Comparison of ENCODE assay signal across 8 mouse cellular contexts in genomic region chr13:23516822-23517602, GRCm38 (mm10). TPM values are rescaled to one million over a fixed set of nuclear protein-coding genes. Genes with fewer than 3 reads are reported as not detected.
DNase-seq lines count a peak whose midpoint lies in the region; ATAC-seq and TF ChIP-seq lines count a peak whose summit lies in the region.

No protein-coding gene starts in this region.

- no peaks in the 10 kb centered on the region for H3K4me1 ChIP-seq in intestine, postnatal 0 days (replicated peaks; ENCODE audit: control insufficient read depth, insufficient read depth, low read length)
- H3K4me1 ChIP-seq in midbrain, postnatal 0 days (ENCODE audit: insufficient read depth, low read length): peaks cover 5% of the 10 kb centered on the region; the same call in 1 of the 2 replicates
- no peaks in the 10 kb centered on the region; the same call in 1 of the 2 replicates for H3K4me1 ChIP-seq in stomach, embryonic 14.5 days (ENCODE audit: control insufficient read depth, insufficient read depth, low read length)

- DNase-seq in ovary, postnatal 36 days (ENCODE audit: low spot score): peak; percentile 69
- DNase-seq in ovary, adult 18-20 months (ENCODE audit: low spot score): no peak
- peak; percentile 78 for DNase-seq in embryo, embryonic 11 days
- DNase-seq in heart, adult 11 months: peak; percentile 94
- DNase-seq in liver: peak; percentile 84
- DNase-seq in midbrain, postnatal 0 days (ENCODE audit: low spot score): peak; percentile 81

- under 1% methylated on average over 19 of the region's 19 CpGs for WGBS in intestine, postnatal 0 days
- WGBS in midbrain, postnatal 0 days: under 1% methylated on average over 19 of the region's 19 CpGs
- under 1% methylated on average over 19 of the region's 19 CpGs for WGBS in stomach, embryonic 14.5 days

- no peaks in the 10 kb centered on the region for H3K36me3 ChIP-seq in intestine, postnatal 0 days (ENCODE audit: control insufficient read depth, insufficient read depth)
- H3K36me3 ChIP-seq in midbrain, postnatal 0 days (ENCODE audit: insufficient read depth, low read length): no peaks in the 10 kb centered on the region
- no peaks in the 10 kb centered on the region for H3K36me3 ChIP-seq in stomach, embryonic 14.5 days (ENCODE audit: control insufficient read depth, insufficient read depth, low read length)

- H3K9me3 ChIP-seq in intestine, postnatal 0 days (ENCODE audit: control insufficient read depth): no peaks in the 10 kb centered on the region
- H3K9me3 ChIP-seq in midbrain, postnatal 0 days (ENCODE audit: low read length): no peaks in the 10 kb centered on the region
- no peaks in the 10 kb centered on the region for H3K9me3 ChIP-seq in stomach, embryonic 14.5 days (ENCODE audit: control insufficient read depth, low read depth, low read length)

- peak; percentile 62 for ATAC-seq in intestine, postnatal 0 days
- ATAC-seq in midbrain, postnatal 0 days (ENCODE audit: low FRiP score): peak; percentile 74
- ATAC-seq in stomach, embryonic 14.5 days (ENCODE audit: insufficient number of reproducible peaks, insufficient read depth, low FRiP score, low read depth): peak; percentile 47; the same call in 1 of the 2 replicates

- H3K9ac ChIP-seq in intestine, postnatal 0 days (ENCODE audit: low read depth, low read length): 0 out of 2 replicates have a peak overlapping the region, but pooled peaks have one; percentile 2
- H3K9ac ChIP-seq in midbrain, postnatal 0 days (replicated peaks; ENCODE audit: low read length, poor library complexity, severe bottlenecking): no peak overlapping the region
- no peak overlapping the region for H3K9ac ChIP-seq in stomach, embryonic 14.5 days (replicated peaks; ENCODE audit: low read depth, low read length)

- no peaks in the 10 kb centered on the region for H3K27me3 ChIP-seq in intestine, postnatal 0 days (replicated peaks; ENCODE audit: control insufficient read depth, insufficient read depth, low read length)
- no peaks in the 10 kb centered on the region for H3K27me3 ChIP-seq in midbrain, postnatal 0 days (ENCODE audit: insufficient read depth, low read length)
- H3K27me3 ChIP-seq in stomach, embryonic 14.5 days (ENCODE audit: control insufficient read depth, insufficient read depth, low read length): no peaks in the 10 kb centered on the region

- peak overlapping the region; percentile 52 for H3K4me3 ChIP-seq in intestine, postnatal 0 days (ENCODE audit: low read depth, low read length)
- H3K4me3 ChIP-seq in midbrain, postnatal 0 days (ENCODE audit: low read depth, low read length): peak overlapping the region; percentile 47
- peak overlapping the region; percentile 55 for H3K4me3 ChIP-seq in stomach, embryonic 14.5 days (ENCODE audit: low read depth, low read length)

- TF ChIP-seq CTCF in intestine, postnatal 0 days (IDR thresholded peaks at IDR 0.05; ENCODE audit: low read depth): no peak
- TF ChIP-seq CTCF in midbrain, postnatal 0 days (IDR thresholded peaks at IDR 0.05): no peak

- H3K27ac ChIP-seq in intestine, postnatal 0 days (ENCODE audit: low read depth, low read length): peak overlapping the region; percentile 24; the same call in 1 of the 2 replicates
- H3K27ac ChIP-seq in midbrain, postnatal 0 days (ENCODE audit: low read depth, low read length): no peak overlapping the region
- H3K27ac ChIP-seq in stomach, embryonic 14.5 days (ENCODE audit: low read length): no peak overlapping the region; the same call in 1 of the 2 replicates

- H3K4me2 ChIP-seq in intestine, postnatal 0 days (replicated peaks; ENCODE audit: low read depth): peak overlapping the region; percentile 71
- peak overlapping the region; percentile 72 for H3K4me2 ChIP-seq in midbrain, postnatal 0 days (ENCODE audit: low read depth, low read length, poor library complexity, severe bottlenecking)
- H3K4me2 ChIP-seq in stomach, embryonic 14.5 days (replicated peaks; ENCODE audit: low read depth, low read length): peak overlapping the region; percentile 72

RNA-seq across cellular contexts. Expression of gene Hist1h4h, which starts 13.8 kb away (rescaled TPM):
- 6.1 and 8.1 TPM in 2 replicates for polyA plus RNA-seq in intestine, postnatal 0 days (2015; fragmentation: Nextera tagmentation; extraction: Ambion mirVana)
- 1,176 and 1,474 TPM in 2 replicates for total RNA-seq in midbrain, postnatal 0 days (2014; rRNA removed)
- 3.9 and 4.0 TPM in 2 replicates for polyA plus RNA-seq in midbrain, postnatal 0 days (2015; fragmentation: Nextera tagmentation; extraction: Ambion mirVana)
- polyA plus RNA-seq in stomach, embryonic 14.5 days (2014; fragmentation: Nextera tagmentation; extraction: Ambion mirVana): 4.8 and 6.7 TPM in 2 replicates

RNA-seq across cellular contexts. Expression of gene Hist1h2af, which starts 16.7 kb away (rescaled TPM):
- polyA plus RNA-seq in intestine, postnatal 0 days (2015; fragmentation: Nextera tagmentation; extraction: Ambion mirVana): 2.7 and 3.0 TPM in 2 replicates
- total RNA-seq in midbrain, postnatal 0 days (2014; rRNA removed): 52.3 and 293 TPM in 2 replicates
- 0.54 and 1.5 TPM in 2 replicates for polyA plus RNA-seq in midbrain, postnatal 0 days (2015; fragmentation: Nextera tagmentation; extraction: Ambion mirVana)
- polyA plus RNA-seq in stomach, embryonic 14.5 days (2014; fragmentation: Nextera tagmentation; extraction: Ambion mirVana): 7.8 and 14.1 TPM in 2 replicates

RNA-seq across cellular contexts. Expression of gene Hist1h3g, which starts 18.2 kb away (rescaled TPM):
- 1.2 and 2.1 TPM in 2 replicates for polyA plus RNA-seq in intestine, postnatal 0 days (2015; fragmentation: Nextera tagmentation; extraction: Ambion mirVana)
- total RNA-seq in midbrain, postnatal 0 days (2014; rRNA removed): 99.4 and 262 TPM in 2 replicates
- not detected in 2 replicates for polyA plus RNA-seq in midbrain, postnatal 0 days (2015; fragmentation: Nextera tagmentation; extraction: Ambion mirVana)
- polyA plus RNA-seq in stomach, embryonic 14.5 days (2014; fragmentation: Nextera tagmentation; extraction: Ambion mirVana): 5.5 and 7.8 TPM in 2 replicates

RNA-seq across cellular contexts. Expression of gene Hist1h2bh, which starts 26.2 kb away (rescaled TPM):
- polyA plus RNA-seq in intestine, postnatal 0 days (2015; fragmentation: Nextera tagmentation; extraction: Ambion mirVana): 0.18 and 0.23 TPM in 2 replicates
- total RNA-seq in midbrain, postnatal 0 days (2014; rRNA removed): 8.7 and 34.2 TPM in 2 replicates
- polyA plus RNA-seq in midbrain, postnatal 0 days (2015; fragmentation: Nextera tagmentation; extraction: Ambion mirVana): 0.16 TPM in 1 of 2 replicates, not detected in the other
- polyA plus RNA-seq in stomach, embryonic 14.5 days (2014; fragmentation: Nextera tagmentation; extraction: Ambion mirVana): 1.1 and 1.2 TPM in 2 replicates

RNA-seq across cellular contexts. Expression of gene Hist1h3f, which starts 26.8 kb away (rescaled TPM):
- polyA plus RNA-seq in intestine, postnatal 0 days (2015; fragmentation: Nextera tagmentation; extraction: Ambion mirVana): 0.37 TPM in 1 of 2 replicates, not detected in the other
- 154 and 239 TPM in 2 replicates for total RNA-seq in midbrain, postnatal 0 days (2014; rRNA removed)
- polyA plus RNA-seq in midbrain, postnatal 0 days (2015; fragmentation: Nextera tagmentation; extraction: Ambion mirVana): 0.21 and 0.23 TPM in 2 replicates
- 0.94 and 1.3 TPM in 2 replicates for polyA plus RNA-seq in stomach, embryonic 14.5 days (2014; fragmentation: Nextera tagmentation; extraction: Ambion mirVana)
